Mouse (Mus musculus) thymus, postnatal 14 days (tissue): Measurements from ENCODE around the gene Kif4.

Source experiments
- DNase-seq: peaks from one replicate; pipeline ENCODE4 v3.0.0; 2021

Kif4 gene

GRCm38 (mm10) chrX:100734359-100734758, 108.8 kb downstream of the Kif4 start:
- DNase-seq: no peak

DNA sequence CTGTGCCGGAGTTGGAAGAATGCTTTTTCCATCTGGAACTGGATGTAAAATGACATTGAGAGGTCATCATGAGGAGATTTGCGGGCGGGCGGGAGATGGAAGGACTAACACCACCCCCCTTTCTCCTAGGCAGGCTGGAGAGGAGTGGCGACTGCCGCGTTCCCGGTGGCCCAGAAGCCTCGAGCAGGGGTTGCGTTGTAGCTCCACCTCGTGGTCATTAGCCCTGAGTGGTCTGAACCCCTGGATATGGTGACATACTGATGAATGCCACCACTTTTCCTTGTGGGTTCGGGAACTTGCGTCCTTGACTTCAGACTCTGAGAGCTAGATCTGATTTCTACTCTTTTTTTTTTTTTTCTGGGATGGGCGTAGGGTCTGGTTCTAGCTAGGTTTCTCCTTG, 113.4 kb downstream of the Kif4 start:
- peak; percentile 17 for DNase-seq

DNA sequence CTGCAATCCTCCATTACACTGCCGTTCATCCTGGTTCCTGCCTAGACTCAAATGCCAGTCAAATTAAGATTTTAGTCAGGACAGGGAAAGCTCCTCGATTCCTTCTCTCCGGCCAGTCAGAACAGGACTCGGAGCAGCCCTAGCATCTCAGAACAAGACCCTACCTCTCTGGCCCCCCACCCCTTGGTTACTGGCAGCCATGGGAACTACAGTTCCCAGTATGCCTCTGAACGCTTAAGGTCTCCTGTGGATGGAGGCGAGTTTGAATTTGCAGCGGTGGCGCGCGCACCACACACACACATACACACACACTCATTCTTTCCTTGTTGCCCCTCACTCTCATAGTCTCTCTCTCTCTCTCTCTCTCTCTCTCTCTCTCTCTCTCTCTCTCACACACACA, 113.9 kb downstream of the Kif4 start:
- DNase-seq: no peak

DNA sequence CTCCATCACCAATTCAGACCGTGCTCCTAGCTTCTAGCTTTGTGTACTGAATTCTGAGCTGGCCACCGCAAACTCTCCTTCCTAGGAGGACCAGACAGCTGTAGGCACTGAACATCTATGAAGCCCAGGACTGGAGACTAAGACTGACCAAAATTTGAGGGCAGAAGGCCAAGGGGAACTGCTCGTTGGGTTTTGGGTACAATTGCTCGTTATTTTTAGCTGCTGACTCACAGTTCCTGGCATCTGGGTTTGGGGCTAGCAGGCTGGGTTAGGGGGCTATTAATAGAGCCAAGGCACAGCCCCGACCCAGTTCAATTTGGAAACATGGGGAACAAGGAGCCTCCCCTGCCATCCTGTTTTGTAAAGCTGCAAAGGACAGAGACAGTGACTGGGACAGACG, 115.2 kb downstream of the Kif4 start:
- no peak for DNase-seq

- DNase-seq: peak; percentile 66
These were observed 116.4 kb downstream of the Kif4 start for GRCm38 (mm10) chrX:100741940-100742339.

GRCm38 (mm10) chrX:100765855-100766254, 140.3 kb downstream of the Kif4 start:
- DNase-seq: no peak

- DNase-seq: no peak
These were observed 141.8 kb downstream of the Kif4 start, which contains the start of gene Dlg3 for GRCm38 (mm10) chrX:100767181-100767884. Gene Dlg3, plus strand, starts transcription at chrX:100767722.

DNA sequence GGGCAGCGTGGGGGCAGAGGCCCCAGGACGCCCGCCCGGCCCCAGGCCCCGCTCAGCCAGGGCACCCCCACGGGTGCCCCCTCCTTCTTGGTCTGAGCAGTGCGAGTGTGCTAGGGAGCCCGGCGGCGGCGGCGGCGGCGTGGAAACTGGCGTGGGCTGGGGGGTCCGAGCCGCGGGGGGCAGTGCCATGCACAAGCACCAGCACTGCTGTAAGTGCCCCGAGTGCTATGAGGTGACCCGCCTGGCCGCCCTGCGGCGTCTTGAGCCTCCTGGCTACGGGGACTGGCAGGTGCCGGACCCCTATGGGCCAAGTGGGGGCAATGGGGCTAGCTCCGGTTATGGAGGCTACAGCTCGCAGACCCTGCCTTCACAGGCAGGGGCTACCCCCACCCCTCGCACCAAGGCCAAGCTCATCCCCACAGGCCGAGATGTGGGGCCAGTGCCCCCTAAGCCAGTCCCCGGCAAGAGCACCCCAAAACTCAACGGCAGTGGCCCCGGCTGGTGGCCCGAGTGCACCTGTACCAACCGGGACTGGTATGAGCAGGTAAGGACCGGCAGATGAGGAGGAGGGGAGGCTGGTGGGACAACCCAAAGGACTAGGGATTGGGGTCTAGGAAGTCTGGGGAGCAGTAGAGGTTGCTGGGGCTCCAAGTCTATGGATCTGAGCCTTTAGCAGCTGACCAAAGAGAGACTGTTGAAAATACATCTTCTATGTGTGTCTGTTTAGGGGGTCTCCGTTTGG, 142.5 kb downstream of the Kif4 start:
- DNase-seq: no peak

- DNase-seq: no peak
These were observed 143.7 kb downstream of the Kif4 start for GRCm38 (mm10) chrX:100769281-100769680.

- DNase-seq: peak; percentile 79
These were observed 148.8 kb downstream of the Kif4 start for GRCm38 (mm10) chrX:100774341-100774811.

DNA sequence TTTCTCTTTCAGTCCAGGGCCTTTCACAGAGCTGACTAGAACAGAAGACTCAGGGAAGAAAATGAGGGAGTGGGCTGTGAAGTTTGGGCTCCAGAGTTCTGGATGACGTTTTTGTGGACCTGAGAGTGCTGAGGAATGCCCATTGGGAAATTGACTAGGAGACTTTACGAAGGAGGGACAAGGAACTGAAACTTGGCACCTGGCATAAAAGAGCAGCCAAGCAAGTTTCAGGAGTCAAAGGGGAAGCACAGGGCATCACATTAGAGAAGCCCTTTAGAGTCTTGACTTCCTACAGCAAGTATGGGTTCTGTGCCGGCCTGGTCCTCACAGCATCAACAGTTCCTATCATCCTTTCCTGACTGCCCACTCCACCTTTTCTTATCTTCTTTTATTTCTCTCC, 149.9 kb downstream of the Kif4 start:
- DNase-seq: no peak

GRCm38 (mm10) chrX:100776494-100776893, 151.0 kb downstream of the Kif4 start:
- peak; percentile 62 for DNase-seq
